Mouse (Mus musculus) liver, embryonic 14.5 days (tissue): ENCODE measurements around the gene Zfp488.

Experiments used
- CTCF ChIP-seq: IDR thresholded peaks from 2 replicates; pipeline ENCODE4 v1.5.1; 2016; ENCODE audit warnings: antibody characterized with exemption, low read depth, control low read depth
- EP300 ChIP-seq: IDR thresholded peaks from 2 replicates; pipeline ENCODE4 v1.6.1; 2016; ENCODE audit warnings: antibody characterized with exemption, low read depth

GRCm38 (mm10) chr14:34015063-34015462, 36.5 kb upstream of the Zfp488 start, which contains the start of gene Gm30083:
- TF ChIP-seq EP300: no peak
- no peak for TF ChIP-seq CTCF
